ENCODE assay signal across 22 mouse cellular contexts in the genomic region with DNA sequence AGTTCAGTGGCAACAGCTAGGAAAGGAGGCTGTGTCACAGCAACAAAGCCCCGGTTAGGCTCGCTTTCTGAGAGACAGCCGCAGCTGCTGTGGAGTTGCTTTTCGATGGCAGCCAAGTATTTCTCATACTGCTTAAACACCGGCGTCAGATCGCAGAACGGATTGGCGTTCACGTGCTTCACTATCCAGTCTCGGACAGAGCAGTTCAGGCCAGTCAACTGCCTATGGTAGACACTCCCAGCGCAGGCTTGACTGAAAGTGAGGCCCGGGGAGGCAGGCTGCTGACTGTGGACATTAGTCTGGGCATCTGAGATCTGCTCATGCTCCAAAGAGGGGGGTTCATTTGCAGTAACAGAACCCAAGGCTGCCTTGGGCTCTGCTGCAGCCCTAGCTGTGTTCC. TPM values are rescaled to one million over a fixed set of nuclear protein-coding genes. Genes with fewer than 3 reads are reported as not detected.
DNase-seq lines count a peak whose midpoint lies in the region; ATAC-seq and TF ChIP-seq lines count a peak whose summit lies in the region.
"Had no signal": no experiment of that assay in that cellular context is flagged by ENCODE, and none has a peak within 500 bp of the region (broad histone marks: within the 10 kb centered on the region; RNA-seq: fewer than 3 reads in every experiment).

No protein-coding gene starts in this region.

- H3K4me2 ChIP-seq in hindbrain, postnatal 0 days (ENCODE audit: low read depth, low read length), result no peak overlapping the region
- H3K4me2 ChIP-seq: embryonic facial prominence, embryonic 15.5 days; hindbrain, embryonic 12.5 days had no signal

- H3K4me3 ChIP-seq in hindbrain, postnatal 0 days (ENCODE audit: low read length), result no peak overlapping the region
- no peak overlapping the region for H3K4me3 ChIP-seq in hindbrain, embryonic 10.5 days
- H3K4me3 ChIP-seq: embryonic facial prominence, embryonic 15.5 days; hindbrain, embryonic 12.5 days had no signal

- H3K27ac ChIP-seq in hindbrain, postnatal 0 days, result no peak overlapping the region
- H3K27ac ChIP-seq in hindbrain, embryonic 10.5 days, result no peak overlapping the region
- H3K27ac ChIP-seq: embryonic facial prominence, embryonic 15.5 days; hindbrain, embryonic 12.5 days; liver, embryonic 14.5 days had no signal

- H3K9ac ChIP-seq in hindbrain, postnatal 0 days (replicated peaks; ENCODE audit: low read length), result no peak overlapping the region
- H3K9ac ChIP-seq: embryonic facial prominence, embryonic 15.5 days; hindbrain, embryonic 12.5 days; liver, embryonic 14.5 days had no signal

- peak; percentile 33 to 47 for DNase-seq in cerebellum, postnatal 25 days
- DNase-seq in cerebellum, adult 11 months, result no peak
- peak; percentile 9 for DNase-seq in hindbrain, postnatal 0 days (ENCODE audit: low spot score)
- DNase-seq in hindbrain, embryonic 10.5 days (ENCODE audit: low spot score), result no peak
- DNase-seq in right cerebral cortex, postnatal 10 days (ENCODE audit: low spot score in 2 of 2), result peak; percentile 22 to 24
- DNase-seq in right cerebral cortex, adult 2 months (ENCODE audit: low spot score in 2 of 2), result no peak
- peak; percentile 7 for DNase-seq in skeletal muscle tissue, adult 2 months (ENCODE audit: low read depth, low spot score)
- DNase-seq in adrenal gland, adult 2 months, result no peak
- DNase-seq: adrenal gland, postnatal 36 days; B cell, adult 2 months; kidney, postnatal 36 days; spleen, adult 18-20 months had no signal

- no peak for TF ChIP-seq CTCF in hindbrain, postnatal 0 days (IDR thresholded peaks at IDR 0.05; ENCODE audit: low read depth)

- H3K27me3 ChIP-seq in hindbrain, postnatal 0 days (ENCODE audit: insufficient read depth, low read length), result no peaks in the 10 kb centered on the region
- no peaks in the 10 kb centered on the region for H3K27me3 ChIP-seq in hindbrain, embryonic 10.5 days (ENCODE audit: insufficient read depth, poor library complexity, severe bottlenecking)
- H3K27me3 ChIP-seq: embryonic facial prominence, embryonic 15.5 days; hindbrain, embryonic 12.5 days had no signal

- H3K4me1 ChIP-seq in hindbrain, postnatal 0 days (ENCODE audit: insufficient read depth, low read length), result no peaks in the 10 kb centered on the region
- no peaks in the 10 kb centered on the region for H3K4me1 ChIP-seq in hindbrain, embryonic 10.5 days (replicated peaks)
- H3K4me1 ChIP-seq: embryonic facial prominence, embryonic 15.5 days; hindbrain, embryonic 12.5 days had no signal

- H3K9me3 ChIP-seq in hindbrain, postnatal 0 days (ENCODE audit: low read length), result no peaks in the 10 kb centered on the region
- no peaks in the 10 kb centered on the region for H3K9me3 ChIP-seq in hindbrain, embryonic 10.5 days
- H3K9me3 ChIP-seq: embryonic facial prominence, embryonic 15.5 days; hindbrain, embryonic 12.5 days had no signal

- H3K36me3 ChIP-seq in hindbrain, postnatal 0 days (ENCODE audit: insufficient read depth, low read length), result no peaks in the 10 kb centered on the region
- no peaks in the 10 kb centered on the region for H3K36me3 ChIP-seq in hindbrain, embryonic 10.5 days
- H3K36me3 ChIP-seq: embryonic facial prominence, embryonic 15.5 days; hindbrain, embryonic 12.5 days had no signal

- ATAC-seq in hindbrain, postnatal 0 days, result 0 out of 2 replicates have a peak, but pooled peaks have one; percentile 24
- ATAC-seq: forebrain, embryonic 14.5 days; intestine, postnatal 0 days had no signal

- WGBS in hindbrain, postnatal 0 days, result 79% methylated on average over 13 of the region's 13 CpGs
- WGBS in hindbrain, embryonic 10.5 days, result 90% methylated on average over 13 of the region's 13 CpGs

RNA-seq across cellular contexts. Expression of gene 1700123L14Rik, which starts 0.6 kb away (rescaled TPM):
- total RNA-seq in hindbrain, postnatal 0 days (2014; rRNA removed), result not detected in 2 replicates
- polyA plus RNA-seq in hindbrain, postnatal 0 days (2015; fragmentation: Nextera tagmentation; extraction: Ambion mirVana), result not detected in 2 replicates
- polyA plus RNA-seq in hindbrain, embryonic 10.5 days (2016; fragmentation: Nextera tagmentation; extraction: Ambion mirVana), result not detected in 2 replicates
- total RNA-seq in adrenal gland, adult 2 months (2021), result not detected
- polyA plus RNA-seq in adrenal gland, adult 2 months (2012; rRNA removed), result not detected in 2 replicates
- total RNA-seq: adrenal gland, postnatal 36 days; ES-E14; granulocyte monocyte progenitor cell, adult 5-6 weeks; left cerebral cortex, postnatal 25 days; megakaryocyte-erythroid progenitor cell, adult 5-6 weeks; neutrophil, adult 5-6 weeks had no signal
- polyA plus RNA-seq: embryonic facial prominence, embryonic 15.5 days; forebrain, embryonic 14.5 days; hindbrain, embryonic 12.5 days; intestine, postnatal 0 days; liver, embryonic 14.5 days had no signal

RNA-seq across cellular contexts. Expression of gene Fam19a1, which starts 52.4 kb away (rescaled TPM):
- total RNA-seq in hindbrain, postnatal 0 days (2014; rRNA removed), result 10.1 and 10.8 TPM in 2 replicates
- 13.2 and 13.3 TPM in 2 replicates for polyA plus RNA-seq in hindbrain, postnatal 0 days (2015; fragmentation: Nextera tagmentation; extraction: Ambion mirVana)
- 1.1 and 1.9 TPM in 2 replicates for polyA plus RNA-seq in hindbrain, embryonic 10.5 days (2016; fragmentation: Nextera tagmentation; extraction: Ambion mirVana)
- 1 to 10 TPM; 1.5 to 2.9 TPM for total RNA-seq in adrenal gland, adult 2 months (2021)
- 0.13 and 0.20 TPM in 2 replicates for polyA plus RNA-seq in adrenal gland, adult 2 months (2012; rRNA removed)
- total RNA-seq: ES-E14; granulocyte monocyte progenitor cell, adult 5-6 weeks; megakaryocyte-erythroid progenitor cell, adult 5-6 weeks; neutrophil, adult 5-6 weeks had no signal
- polyA plus RNA-seq: liver, embryonic 14.5 days had no signal

Comparison
In these comparisons a context has a peak if more than half of its experiments do, and no peak if none do; other contexts are left out.
1. DNase-seq: peak in cerebellum, postnatal 25 days (2 of 2), hindbrain, postnatal 0 days (single experiment), right cerebral cortex, postnatal 10 days (2 of 2) and skeletal muscle tissue, adult 2 months (single experiment); none in cerebellum, adult 11 months (single experiment), hindbrain, embryonic 10.5 days (single experiment), right cerebral cortex, adult 2 months (0 of 2) and adrenal gland, adult 2 months (single experiment).